Mouse (Mus musculus) A20 (cell line): ENCODE results near the gene Smim13.
"Not testable (repeated sequence)": the region's sequence is repeated elsewhere in the genome, so short reads cannot be mapped to it uniquely, and the experiment has no call there.

Experiments used
- DNase-seq: peaks from one replicate; pipeline ENCODE4 v3.0.0-alpha.2; 2011; ENCODE audit warnings: low read depth, low spot score

Smim13 gene

GRCm38 (mm10) chr13:41238035-41238804, 11.4 kb upstream of the Smim13 start:
- DNase-seq: no peak

DNA sequence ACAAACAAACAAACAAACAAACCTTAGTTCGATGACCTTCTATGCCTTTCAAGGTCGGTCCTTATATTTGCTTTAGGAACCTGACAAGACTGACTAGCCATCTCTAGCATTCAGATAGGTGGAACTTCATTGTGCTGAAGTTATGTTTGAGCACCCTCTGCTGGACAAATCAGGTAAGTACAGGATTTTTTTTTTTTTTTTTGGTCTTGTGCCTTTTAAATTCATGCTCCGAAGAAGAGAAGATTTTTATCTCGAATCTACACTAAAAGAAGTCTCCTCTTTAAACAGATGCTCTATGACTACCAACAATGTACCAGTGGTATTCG, 10.9 kb upstream of the Smim13 start:
- DNase-seq: peak; percentile 73

DNA sequence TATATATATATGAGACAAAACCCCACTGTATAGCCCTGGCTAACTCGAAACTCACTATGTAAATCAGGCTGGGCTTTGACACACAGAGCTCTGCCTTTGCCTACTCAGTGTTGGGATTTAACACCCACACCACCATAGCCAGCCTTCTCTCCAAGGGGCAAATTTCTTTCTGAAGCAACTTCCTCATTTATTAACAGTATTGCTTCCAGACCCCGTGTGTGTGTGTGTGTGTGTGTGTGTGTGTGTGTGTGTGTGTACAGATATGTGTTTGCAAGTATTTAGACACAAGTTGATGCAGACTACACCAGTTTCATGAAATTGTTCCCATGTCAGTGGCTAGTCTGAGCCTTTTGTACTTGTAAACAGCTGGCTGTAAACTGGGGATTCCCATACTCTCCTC, 8.1 kb upstream of the Smim13 start:
- DNase-seq: peak; percentile 56

DNA sequence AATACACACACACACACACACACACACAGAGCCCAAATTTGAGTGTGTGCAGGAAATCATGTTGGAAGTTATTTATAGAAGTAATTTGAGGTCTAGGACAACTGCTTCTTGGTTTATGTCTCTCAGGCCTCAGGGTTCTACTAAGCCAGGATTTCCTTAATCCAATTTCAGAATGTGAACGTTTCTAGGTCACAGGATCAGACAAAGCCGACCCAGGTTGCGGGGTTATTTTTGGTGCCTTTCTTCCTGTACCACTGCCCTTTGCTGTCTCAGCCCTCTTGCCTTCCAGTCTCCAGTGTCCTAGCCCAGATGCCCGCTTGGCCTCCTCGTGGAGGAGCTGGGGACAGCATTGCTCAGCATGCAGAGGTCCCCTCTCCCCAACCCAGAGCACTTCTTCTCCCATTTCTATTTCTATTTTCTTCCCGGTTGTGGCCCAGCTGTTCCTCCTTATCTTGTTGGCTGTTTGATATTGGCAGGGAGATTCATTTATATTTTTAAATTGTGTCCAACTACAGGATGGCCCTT, 5.3 kb upstream of the Smim13 start:
- DNase-seq: no peak

- peak; percentile 90 for DNase-seq
Observed at GRCm38 (mm10) chr13:41248751-41249520, 708 bp upstream of the Smim13 start.

DNA sequence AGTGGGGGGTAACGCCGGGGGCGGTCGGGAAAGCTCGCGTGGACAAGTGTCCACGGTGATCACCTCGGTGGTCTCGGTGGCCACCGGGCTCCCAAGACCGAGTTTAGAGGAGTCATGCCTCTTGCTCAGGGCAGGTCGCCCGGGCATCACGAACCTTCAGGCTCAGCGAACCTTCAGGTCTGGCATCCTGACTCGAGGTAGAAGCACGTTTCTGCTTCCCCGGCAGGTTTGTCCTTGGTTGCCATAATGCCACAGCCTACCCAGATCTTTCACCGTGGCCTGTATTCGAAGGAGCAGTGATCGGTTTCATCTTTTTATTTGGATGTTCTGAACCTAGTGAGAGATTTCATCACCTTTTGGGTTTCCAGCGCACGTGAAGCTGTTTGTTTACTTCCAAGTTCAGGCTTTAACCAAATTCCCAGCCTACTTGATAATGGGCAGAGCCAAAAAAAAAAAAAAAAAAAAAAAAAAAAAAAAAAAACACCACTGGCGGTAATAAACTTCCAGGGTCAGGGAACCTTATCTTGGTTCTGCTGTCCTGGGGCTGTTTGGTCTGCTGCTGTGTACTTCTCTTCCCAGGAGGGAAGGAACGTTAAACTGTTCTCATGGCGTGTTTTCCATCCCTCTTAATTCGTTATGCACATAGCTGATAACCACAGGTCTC, 806 bp downstream of the Smim13 start:
- DNase-seq: peak; percentile 65

- not testable (repeated sequence) for DNase-seq
Observed at GRCm38 (mm10) chr13:41251232-41251631, 1.6 kb downstream of the Smim13 start.

DNA sequence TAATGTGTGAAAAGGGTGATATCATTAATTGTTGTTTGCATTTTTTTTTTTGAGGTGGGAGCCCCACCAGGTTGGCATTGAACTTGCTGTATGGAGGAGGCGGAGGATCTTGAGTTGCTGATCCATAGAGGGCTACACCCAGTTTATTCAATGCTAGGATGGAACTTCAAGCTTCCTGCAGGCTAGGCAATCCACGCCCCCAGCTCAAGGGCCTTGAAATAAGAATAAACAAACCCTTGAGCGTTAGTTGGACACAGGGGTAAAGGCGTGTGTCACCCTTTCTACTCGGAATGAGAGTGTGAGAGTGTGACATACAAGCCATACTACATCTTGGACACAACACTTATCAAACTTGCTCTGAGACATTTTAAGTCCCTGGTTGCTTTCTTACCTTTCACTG, 2.0 kb downstream of the Smim13 start:
- no peak for DNase-seq

DNA sequence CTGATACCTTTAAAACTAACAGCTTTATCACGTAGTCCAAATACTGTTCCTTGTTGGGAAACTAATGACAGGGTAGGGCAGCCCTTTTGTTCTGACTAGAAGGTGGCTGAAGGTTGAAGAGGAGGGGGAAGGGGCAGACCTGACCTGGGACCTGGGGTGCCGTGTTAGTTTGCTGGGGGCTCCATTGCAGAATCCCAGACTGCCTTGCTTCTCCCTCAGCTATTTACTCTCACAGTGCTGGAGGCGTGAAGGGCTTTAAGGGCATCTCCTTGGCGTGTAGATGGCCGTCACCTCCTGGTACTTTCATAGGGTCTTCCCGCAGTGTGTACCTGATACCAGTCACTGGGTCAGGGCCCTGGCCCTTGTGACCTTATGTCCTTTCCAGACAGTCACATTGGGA, 2.5 kb downstream of the Smim13 start:
- no peak for DNase-seq

GRCm38 (mm10) chr13:41252736-41253135, 3.1 kb downstream of the Smim13 start:
- no peak for DNase-seq

DNA sequence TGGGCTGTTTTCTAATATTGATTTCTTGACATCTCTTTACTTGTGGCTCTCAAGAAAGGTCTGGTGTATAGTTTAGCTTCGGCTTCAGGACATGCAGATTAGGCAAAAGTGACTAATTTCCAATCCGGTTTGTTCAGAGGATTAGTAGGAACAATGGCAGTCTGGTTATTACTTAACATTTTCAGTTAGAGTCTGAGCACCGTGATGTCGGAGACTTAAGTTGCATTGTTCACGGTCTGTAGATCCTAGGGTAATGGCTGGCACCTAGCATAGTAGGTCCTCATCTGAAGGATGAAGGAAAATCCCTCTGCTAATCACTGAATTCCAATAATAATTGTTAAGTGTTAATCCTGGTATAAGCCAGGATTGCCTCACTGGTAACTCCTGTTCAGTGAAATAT, 6.5 kb downstream of the Smim13 start:
- no peak for DNase-seq

GRCm38 (mm10) chr13:41256962-41257361, 7.3 kb downstream of the Smim13 start:
- no peak for DNase-seq

DNA sequence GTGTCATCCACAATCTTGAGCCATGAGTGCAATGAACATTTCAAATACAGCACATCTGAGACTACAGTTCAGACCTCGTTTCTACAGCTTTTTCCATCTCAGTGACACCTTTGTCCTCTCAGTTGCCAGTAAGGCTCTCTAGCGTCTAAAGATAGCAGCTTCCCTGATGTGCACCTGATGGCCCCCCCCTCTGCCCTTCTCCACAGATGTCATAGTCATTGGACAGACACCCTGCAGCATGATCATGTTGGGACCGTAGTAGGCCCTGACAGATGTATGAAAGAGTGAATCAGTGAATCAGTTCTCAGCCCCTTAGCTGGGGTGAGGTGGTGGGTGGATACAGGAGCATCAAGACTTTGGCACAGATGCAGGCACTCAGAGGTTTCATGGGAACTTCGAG, 8.2 kb downstream of the Smim13 start:
- DNase-seq: no peak

GRCm38 (mm10) chr13:41261617-41262016, 12.0 kb downstream of the Smim13 start:
- not testable (repeated sequence) for DNase-seq

DNA sequence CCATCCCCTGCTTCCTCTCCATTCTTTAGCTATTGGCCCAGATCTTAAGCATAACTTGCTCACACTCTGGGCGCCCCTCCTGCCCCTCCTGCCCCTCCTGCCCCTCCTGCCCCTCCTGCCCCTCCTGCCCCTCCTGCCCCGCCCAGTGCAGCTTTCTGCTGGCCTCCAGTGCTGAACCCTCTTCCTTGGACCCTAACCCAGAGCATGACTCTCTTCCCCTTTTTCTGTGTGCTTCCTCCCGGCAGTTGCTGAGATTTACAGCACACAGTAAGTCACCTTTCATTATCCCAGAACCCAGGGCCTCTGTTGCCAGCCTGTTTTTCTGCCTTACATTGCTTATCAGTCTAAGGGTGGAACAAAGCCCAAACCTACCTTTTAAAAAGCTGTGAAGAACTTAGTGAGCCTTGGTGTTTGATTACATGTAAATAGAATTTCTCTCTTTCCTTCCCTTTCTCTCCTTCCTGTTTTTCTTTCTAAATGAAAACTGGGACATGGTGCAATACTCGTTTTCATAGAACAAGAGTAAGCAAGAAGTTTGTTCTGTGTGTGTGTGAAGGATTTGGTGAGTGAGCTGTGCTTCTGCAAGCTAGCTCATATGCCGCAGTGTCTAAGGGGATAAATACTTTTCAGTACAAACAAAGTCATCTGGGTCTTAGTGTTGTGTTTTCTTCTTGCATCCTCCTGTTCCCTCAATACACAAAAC, 13.8 kb downstream of the Smim13 start:
- DNase-seq: no peak

GRCm38 (mm10) chr13:41267827-41268408, 18.3 kb downstream of the Smim13 start:
- no peak for DNase-seq

GRCm38 (mm10) chr13:41273927-41274650, 24.4 kb downstream of the Smim13 start, which contains the start of gene Gm17364:
Gene Gm17364 (minus strand): TSS chr13:41273977.
- DNase-seq: no peak

DNA sequence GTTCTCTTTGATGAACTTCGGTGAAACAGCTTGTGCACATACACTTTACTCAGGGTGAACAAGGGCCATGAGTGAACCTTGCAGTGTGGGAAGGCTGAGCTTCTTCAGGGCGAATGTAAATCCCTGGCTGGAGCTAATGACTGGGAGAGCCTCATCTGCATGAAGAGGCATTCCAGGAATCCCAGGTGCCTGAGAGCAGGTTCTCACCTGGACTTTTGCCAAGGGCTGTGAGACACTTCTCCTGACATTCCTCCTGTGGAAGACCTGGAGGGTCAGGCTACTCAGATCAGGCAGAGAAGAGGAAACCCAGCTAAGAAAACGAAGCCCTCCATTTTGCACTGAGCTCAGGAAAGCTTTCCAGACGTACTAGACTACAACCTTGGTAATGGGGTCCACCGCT, 31.1 kb downstream of the Smim13 start:
- DNase-seq: no peak

DNA sequence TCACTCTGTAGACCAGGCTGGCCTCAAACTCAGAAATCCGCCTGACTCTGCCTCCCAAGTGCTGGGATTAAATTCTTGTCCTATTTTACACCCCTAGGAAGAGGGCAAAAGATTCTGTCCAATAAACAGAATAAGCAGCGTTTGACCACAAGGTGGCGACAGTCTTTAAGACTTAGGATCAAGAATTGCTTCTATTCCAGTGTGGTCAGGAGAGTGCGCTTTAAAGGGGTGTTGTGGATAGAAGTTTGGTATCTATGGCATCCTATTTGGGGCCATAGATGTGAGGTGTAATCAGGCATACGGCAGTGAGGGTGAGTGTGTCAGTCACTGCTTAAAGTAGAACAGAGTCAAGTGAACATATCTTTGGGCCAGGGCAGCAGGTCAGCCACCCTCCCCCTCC, 33.6 kb downstream of the Smim13 start:
- DNase-seq: peak; percentile 76

DNA sequence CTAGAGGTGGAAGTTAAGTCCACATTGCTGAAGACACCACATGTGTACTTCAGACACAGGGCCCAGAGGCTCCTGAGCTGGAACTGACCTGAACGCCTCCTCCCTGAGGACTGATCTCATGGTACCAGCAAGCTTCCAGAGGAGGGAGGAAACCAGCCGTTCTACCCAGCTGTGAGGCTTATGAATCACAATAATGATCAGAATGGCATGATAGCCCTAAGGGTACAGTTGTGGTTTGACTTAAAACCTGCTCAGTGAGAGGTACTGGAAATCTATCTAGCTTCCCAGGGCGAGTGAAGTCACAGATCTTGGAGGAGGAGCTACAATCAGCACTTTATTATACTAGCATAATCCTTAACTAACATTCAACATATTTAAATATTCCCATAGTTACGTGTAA, 35.8 kb downstream of the Smim13 start:
- DNase-seq: no peak

GRCm38 (mm10) chr13:41286285-41286684, 36.6 kb downstream of the Smim13 start:
- DNase-seq: no peak
